Mouse (Mus musculus) heart, postnatal 0 days (tissue): Measurements from ENCODE around the gene Caprin2.

ENCODE experiments used
- CTCF ChIP-seq: IDR thresholded peaks from 2 replicates; pipeline ENCODE4 v1.5.1; 2016; ENCODE audit warnings: antibody characterized with exemption, control low read depth, low read depth
- EP300 ChIP-seq: IDR thresholded peaks from 2 replicates; pipeline ENCODE4 v1.6.1; 2016; ENCODE audit warnings: antibody characterized with exemption, low read depth

GRCm38 (mm10) chr6:148811117-148811516, 84.9 kb downstream of the Caprin2 start:
- TF ChIP-seq CTCF (no peak), EP300 (no peak)
